Mouse (Mus musculus) cerebellum, adult 8-10 months (tissue): ENCODE results near the gene Baz2a.
"Not testable (repeated sequence)": the region's sequence is repeated elsewhere in the genome, so short reads cannot be mapped to it uniquely, and the experiment has no call there.

Experiments used
- DNase-seq: peaks from one replicate; pipeline ENCODE4 v3.0.0; 2022

Gene Baz2a

DNA sequence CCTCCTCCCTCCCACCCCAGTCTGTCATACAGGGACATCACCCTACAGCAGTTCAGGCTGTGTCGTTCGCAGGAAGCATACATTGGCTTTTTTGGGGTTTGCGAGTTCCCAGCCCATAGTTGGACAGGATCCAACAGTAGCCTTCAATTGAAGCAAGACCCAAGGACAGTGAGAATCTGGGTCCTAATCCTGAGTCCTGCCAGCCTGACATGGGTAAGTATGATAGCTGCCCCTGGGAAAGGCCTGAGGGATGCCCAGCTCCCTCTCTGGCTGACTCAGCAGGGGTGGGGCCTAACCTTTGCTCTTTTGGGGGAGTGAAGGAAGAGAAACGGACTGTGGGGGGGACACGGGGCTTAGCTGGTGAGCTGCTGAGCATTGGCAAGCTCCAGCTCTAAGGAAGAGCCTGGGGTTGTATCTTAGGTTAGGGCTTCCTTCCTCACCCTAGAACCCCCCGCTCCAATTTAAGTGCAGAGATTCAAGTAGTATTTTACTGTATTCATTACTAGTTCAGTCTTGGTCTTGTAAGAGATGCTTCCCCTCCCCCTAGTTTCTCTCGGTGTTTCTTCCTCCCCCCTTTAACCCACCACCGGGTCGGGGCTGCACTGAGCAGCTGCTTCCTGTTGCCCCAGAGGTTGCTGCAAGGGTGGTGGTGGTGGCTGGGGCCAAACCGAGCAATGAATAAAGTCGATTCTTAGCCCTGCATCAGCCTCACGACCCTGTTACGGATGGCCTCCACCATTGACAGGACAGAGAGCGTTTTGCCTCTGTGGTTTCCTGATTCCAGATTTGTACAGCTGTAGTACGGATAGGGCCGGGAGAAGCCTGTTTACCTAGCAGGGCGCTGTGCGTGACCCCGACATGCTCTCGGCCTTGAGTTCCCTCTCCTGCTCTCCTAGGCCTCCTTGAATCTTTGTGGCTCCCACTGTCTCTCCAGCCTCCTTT lies at the start of gene Baz2a:
Gene Baz2a, plus strand, starts transcription at position 14 of the 942 bp plus-strand sequence.
- peak; percentile 55 for DNase-seq

DNA sequence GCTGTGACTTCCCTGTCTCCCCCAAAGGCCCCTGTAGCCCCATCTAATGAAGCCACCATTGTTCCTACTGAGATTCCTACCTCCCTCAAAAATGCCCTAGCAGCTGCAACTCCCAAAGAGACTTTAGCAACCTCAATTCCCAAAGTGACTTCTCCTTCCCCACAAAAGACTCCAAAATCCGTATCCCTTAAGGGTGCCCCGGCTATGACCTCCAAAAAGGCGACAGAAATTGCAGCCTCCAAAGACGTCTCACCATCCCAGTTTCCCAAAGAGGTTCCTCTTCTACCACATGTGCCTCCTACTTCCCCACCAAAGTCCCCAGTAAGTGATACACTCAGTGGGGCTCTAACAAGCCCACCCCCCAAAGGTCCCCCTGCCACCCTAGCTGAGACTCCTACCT lies 49.7 kb upstream of the Baz2a start:
- DNase-seq, result no peak

DNA sequence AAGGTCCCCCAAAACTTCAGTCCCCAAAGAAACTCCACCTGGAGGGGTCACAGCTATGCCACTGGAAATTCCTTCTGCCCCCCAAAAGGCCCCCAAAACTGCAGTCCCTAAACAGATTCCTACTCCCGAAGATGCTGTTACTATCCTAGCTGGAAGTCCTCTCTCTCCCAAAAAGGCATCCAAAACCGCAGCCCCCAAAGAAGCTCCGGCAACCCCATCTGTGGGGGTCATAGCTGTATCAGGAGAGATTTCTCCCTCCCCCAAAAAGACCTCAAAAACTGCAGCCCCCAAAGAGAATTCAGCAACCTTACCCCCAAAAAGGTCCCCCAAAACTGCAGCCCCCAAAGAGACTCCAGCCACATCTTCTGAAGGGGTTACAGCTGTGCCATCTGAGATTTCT lies 48.9 kb upstream of the Baz2a start:
- no peak for DNase-seq

DNA sequence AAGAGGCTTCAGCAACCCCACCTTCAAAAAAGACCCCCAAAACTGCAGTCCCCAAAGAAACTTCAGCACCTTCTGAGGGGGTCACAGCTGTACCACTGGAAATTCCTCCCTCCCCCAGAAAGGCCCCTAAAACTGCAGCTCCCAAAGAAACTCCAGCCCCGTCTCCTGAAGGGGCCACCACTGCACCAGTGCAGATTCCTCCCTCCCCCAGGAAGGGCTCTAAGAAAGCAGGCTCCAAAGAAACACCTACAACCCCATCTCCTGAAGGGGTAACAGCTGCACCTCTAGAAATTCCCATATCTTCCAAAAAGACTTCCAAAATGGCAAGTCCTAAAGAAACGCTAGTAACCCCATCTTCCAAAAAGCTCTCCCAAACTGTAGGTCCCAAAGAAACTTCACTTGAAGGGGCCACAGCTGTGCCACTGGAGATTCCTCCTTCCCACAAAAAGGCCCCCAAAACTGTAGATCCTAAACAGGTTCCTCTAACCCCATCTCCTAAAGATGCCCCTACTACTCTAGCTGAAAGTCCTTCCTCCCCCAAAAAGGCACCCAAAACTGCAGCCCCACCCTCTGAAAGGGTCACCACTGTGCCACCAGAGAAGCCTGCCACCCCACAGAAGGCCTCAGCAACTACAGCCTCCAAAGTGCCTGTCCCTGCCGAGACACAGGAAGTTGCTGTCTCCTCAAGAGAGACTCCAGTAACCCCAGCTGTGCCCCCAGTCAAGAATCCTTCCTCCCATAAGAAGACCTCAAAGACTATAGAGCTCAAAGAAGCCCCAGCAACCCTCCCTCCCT lies 48.1 kb upstream of the Baz2a start:
- DNase-seq, result no peak

DNA sequence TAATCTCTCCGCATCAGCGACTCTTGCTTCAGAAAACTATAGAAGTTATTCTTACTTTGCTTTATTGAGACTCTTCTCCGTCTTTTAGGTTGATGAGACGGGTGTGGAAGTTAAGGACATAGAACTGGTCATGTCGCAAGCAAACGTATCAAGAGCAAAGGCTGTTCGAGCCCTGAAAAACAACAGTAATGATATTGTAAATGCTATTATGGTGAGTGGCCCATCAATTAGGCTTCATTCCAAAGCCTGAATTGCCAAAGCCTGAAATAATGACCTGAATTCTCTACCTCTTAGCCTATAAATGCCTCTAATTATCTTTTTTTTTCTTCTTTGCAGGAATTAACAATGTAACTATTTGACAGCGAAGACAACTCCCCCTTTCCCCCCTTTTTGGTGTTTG lies 43.2 kb upstream of the Baz2a start:
- DNase-seq, result no peak

DNA sequence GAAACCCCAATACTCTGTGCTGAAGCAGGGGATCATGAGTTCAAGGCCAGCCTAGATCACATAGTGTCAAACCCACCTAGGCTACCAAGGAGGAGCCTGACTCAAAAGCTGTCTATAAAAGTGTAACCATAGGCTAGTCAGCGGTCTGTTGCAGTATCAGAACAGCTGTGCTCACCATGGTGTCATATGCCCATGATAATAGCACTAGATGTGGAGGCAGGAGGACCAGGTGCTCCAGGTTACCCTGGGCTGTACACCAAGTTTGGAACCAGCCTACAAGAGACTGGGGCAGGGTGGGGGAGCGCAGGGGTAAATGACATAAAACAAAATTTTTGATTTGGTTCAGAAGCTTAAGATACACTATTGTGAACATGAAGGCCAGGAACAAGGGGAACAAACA lies 41.6 kb upstream of the Baz2a start:
- DNase-seq, result no peak

DNA sequence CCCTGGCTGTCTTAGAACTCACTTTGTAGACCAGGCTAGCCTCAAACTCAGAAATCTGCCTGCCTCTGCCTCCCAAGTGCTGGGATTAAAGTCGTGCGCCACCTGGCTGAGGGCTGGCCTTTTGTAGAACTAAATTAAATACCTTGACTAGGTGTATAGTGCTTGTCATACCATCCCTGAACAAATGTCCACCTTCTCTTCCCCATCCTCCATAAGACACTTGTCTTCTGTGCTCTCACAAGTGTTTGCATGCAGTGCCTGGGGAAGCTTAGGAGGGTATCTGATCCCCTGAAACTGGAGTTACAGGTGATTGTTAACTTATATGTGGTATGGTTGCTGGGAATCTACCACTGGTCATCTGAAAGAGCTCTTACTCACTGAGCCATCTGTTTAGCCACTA lies 41.0 kb upstream of the Baz2a start:
- DNase-seq, result no peak

DNA sequence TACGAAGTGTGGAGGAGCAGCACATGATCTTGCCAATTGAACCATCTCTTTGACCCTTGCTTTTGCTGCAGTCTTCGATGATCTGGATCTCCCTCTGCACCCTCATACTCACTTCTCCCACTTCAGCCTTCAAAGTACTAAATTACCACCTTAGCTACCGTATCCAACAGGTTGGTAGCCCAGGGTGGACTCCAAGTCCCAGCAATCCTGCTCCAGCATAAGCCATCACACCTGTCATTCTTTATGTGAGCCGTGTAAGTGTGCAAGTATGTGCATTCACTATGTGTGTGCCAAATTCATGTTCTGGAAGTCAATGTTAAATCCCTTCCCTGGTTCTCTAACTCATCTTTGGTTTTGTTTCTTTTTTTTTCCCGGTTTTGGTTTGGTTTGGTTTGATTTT lies 39.8 kb upstream of the Baz2a start:
- DNase-seq, result no peak

DNA sequence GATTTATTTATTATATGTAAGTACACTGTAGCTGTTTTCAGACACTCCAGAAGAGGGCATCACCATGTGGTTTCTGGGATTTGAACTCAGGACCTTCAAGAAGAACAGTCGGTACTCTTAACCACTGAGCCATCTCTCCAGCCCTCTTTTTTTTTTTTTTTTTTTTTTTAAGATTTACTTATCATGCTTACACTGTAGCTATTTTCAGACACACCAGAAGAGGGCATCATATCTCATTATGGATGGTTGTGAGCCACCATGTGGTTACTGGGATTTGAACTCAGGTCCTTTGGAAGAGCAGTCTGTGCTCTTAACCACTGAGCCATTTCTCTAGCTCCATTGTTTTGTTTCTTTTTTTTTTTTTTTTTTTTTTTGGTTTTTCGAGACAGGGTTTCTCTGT lies 39.2 kb upstream of the Baz2a start:
- DNase-seq, result not testable (repeated sequence)

DNA sequence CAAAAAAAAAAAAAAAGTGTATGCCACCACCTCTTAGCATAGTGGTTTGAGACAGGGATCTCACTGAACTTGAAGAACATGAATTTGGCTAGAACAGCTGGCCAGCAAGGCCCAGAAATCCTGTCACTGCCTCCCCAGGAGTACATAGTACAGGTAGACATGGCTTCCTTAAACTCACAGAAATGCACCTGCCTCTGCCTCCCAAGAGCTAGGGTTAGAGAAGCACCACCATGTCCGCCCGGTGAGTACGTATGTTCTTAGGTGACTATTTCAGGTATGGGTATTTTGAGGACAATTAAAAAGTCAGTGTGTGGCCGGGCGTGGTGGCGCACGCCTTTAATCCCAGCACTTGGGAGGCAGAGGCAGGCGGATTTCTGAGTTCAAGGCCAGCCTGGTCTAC lies 38.4 kb upstream of the Baz2a start:
- no peak for DNase-seq

DNA sequence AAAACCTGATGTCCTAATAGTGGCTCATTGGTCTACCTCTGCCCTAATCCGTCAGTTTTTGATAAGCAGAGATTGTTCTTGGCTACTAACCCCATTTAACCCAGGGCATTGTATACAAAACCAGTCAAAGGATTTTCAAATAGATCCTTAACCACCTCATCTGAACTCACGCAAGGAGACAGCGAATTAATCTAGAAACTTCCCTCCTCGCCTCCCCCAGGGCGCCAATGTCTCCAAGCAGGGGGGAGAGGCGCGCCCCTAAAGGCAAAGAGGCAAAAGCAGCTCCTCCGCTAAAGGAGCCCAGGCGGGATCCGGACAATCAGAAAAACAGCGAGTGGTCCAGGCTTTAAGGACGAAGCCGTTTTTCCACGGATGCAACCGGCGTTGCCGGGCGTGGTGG lies 33.2 kb upstream of the Baz2a start:
- DNase-seq, result no peak

DNA sequence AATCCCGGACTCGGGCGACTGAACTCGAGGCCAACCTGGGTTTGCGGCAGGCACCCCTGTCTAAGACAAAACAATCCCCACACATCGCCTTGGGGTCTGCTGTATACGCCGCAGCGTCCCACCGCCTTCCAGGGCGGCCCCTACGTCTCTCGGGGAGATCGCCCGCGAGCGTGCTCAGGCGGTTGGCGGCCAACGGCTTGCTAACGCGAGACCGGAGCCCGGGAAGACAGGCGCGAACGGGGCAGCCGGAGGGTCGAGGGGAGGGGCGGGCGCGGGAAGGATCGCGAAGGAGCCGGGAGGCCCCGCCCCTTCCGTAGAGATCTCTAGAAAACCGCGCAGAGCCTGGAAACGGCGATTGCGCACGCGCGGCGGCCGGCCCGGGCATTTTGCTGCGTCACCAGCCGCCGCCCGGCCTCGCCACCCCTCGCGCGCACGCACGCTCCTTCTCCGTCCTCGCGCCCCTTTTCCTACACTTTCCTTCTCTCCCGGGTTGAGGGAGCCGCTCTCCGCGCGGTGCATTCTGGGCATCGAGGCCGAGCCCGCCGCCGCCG lies 32.7 kb upstream of the Baz2a start, which contains the start of gene Ptges3:
Gene Ptges3, plus strand, starts transcription at position 354 of the 551 bp plus-strand sequence.
- DNase-seq, result peak; percentile 97

DNA sequence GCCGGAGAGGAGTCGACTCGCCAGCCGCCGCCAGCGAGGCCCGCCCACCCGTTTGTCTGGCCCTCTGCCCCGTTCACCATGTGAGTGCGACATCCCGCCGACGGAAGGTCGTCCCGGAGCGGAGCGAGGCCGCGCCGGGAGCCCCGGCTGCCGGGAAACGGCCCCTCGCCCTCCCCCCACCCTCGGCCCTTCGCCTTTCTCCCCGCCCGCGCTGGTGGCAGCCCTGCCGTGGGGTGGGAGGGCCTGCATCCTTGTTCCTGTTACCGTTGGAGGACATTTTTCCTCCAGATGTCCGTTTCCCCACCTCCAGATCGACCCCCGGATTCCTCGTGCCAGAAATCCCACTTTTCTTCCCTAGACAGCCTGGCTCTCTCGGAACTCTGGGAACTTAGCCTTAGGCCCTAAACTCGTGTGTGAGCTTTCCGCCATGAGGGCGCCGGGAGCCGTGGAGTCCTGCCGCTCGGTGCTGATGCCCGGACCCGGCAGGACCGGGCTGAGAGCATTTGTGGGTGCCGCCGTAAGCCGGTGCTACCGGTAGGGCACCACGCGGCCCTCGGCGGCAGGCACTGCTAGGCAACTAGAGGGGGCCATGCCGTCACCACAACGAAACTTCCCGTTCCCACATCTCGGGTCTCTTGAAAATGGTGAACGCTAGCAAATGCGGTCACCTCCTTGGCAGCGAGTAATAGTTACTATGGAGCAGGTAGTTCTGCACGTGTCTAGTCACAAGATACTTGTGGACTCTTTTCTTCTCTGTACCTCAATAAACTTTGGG lies 32.0 kb upstream of the Baz2a start:
- no peak for DNase-seq

DNA sequence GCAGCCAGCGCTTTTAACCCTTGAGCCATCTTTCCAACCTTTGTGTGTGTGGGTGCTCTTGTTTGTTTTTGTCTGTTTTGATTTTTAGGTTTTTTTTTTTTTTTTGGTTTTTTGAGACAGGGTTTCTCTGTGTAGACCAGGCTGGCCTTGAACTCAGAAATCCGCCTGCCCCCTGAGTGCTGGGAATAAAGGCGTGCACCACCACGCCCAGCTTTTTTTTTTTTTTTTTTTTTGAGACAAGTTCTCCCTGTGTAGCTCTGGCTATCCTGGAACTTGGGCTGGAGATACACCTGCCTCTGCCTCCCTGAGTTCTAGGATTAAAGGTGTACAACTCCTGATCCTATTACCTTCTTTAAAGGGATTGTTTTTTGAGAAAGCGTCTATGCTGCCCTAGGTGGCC lies 30.3 kb upstream of the Baz2a start:
- DNase-seq, result no peak

DNA sequence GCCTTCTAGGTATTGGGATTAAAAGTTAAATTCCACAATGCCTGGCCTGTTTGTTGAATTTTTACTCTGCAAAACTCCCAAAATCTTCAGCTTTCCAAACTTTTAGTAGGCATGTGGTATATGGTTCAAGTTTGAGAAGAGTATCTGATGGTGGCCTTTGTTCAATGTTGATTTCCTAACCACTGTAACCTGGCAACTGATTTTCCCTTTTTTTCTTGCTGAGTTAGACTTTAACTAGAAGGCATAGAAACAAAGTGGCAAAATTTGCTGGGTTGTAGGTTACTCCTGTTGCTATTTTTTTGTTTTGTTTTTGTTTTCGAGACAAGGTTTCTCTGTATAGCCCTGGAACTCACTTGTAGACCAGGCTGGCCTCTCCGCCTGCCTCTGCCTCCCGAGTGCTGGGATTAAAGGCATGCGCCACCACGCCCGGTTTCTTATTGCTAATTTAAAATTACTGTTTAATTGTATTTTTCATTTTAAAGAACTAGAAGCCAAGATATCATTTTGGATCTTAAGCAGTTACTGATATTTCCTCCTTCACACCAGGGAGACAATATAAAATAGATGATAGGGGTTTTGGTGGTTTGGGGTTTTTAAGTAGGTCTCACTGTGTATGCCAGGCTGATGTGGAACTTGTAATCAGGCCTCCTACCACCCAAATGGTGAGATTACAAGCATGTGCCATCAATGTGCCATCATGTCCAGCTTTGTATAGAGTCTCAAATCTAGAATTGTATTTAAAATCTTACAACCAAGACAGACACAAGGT lies 29.0 kb upstream of the Baz2a start:
- no peak for DNase-seq

DNA sequence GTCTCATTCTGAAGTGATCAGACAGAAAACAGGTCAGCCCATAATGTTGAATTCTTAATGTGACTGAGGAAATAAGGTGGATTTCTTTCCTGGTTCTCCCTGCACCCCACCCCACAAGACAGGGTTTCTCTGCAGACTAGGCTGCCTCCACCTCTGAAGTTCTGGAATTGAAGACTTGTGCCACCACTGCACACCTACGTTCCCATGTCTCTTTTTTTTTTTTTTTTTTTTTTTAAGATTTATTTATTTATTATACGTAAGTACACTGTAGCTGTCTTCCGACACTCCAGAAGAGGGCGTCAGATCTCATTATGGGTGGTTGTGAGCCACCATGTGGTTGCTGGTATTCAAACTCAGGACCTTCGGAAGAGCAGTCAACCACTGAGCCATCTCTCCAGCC lies 25.3 kb upstream of the Baz2a start:
- DNase-seq, result no peak

DNA sequence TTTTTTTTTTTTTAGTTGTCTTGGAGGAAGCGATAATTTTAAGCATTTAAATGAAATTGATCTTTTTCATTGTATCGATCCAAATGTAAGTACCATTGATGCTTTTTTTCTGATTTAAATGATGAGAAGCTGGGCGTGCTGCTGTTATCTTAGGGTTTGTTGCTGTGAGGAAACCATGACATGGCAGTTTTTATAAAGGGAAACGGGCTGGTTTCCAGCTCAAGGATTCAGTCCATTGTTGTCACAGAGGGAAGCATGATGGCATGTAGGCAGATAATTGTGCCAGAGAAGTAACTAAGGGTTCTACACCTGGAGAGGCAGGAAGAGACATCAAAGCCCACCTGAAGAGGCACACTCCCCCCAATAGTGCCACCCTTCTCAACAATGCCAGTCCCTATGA lies 22.2 kb upstream of the Baz2a start:
- DNase-seq, result no peak

DNA sequence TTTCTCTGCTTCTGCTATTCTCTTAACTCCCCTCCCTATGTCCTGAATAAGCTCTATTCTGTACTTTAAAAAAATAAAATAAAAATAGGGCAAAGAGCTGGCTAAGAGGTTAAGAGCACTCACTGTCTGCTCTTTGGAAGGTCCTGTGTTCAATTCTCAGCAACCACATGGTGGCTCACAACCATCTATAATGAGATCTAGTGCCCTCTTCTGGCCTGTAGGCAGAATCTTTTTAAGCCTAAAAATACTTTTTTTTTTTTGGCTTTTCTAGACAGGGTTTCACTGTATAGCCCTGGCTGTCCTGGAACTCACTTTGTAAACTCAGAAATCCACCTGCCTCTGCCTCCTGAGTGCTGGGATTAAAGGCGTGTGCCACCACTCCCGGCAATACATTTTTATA lies 20.9 kb upstream of the Baz2a start:
- not testable (repeated sequence) for DNase-seq

DNA sequence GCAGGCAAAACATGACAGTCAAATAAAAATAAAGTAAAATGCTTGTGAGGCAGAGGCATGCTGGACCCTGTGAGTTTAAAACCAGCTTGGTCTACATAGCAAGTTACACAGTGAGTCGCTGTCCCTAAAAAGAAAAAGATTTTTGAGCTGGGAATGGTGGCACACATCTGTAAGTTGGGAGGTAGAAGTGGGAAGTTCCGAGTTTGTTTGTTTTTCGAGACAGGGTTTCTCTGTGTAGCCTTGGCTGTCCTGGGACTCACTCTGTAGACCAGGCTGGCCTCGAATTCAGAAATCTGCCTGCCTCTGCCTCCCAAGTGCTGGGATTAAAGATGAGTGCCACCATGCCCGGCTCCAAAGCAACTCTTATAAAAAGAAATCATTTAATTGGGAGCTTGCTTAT lies 13.1 kb upstream of the Baz2a start:
- DNase-seq, result not testable (repeated sequence)

DNA sequence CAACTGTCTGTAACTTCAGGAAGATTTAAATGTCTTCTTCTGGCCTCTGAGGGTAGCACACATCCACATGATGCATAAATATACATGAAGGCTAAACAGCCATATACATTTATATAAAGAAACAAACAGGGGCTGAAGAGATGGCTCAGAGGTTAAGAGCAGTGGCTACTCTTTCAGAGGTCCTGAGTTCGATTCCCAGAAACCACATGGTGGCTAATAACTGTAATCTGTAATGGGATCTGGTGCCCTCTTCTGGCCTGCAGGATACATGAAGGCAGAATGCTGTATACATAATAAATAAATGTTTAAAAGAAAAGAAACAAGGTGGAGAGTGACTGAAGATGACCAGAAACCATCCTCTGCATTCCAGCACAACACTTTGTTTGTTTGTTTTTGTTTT lies 10.9 kb upstream of the Baz2a start:
- no peak for DNase-seq

DNA sequence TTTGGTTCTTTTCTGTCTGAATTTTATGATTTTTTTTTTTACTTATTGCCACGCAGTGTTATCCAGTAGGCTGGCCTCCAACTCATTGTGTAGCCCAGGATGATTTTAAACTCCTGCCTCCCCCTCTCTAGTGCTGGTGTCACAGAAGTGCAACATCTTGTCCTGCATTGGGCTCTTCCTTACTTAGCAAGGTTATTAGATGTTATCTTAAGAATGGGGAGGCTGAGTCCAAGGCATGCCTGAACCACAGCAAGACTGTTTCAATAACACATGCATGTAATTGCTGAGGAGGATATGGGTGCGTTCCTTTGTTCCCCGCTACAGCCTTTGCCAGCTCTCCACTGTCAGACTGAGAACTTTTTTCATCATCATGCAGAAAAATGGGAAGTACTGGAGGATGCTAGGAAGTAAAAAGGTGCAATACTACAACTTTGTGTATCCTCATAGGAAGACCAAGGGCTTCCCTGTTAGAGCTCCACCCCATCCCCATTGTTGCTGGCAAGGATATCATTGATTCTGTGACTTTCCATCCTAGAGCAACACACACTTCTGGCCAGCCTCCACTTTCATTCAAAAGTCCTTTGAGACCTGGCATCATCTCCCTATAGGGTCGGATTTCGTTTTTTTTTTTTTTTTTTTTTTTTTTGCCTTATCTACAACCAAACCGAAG lies 9.4 kb upstream of the Baz2a start:
- peak; percentile 27 for DNase-seq

DNA sequence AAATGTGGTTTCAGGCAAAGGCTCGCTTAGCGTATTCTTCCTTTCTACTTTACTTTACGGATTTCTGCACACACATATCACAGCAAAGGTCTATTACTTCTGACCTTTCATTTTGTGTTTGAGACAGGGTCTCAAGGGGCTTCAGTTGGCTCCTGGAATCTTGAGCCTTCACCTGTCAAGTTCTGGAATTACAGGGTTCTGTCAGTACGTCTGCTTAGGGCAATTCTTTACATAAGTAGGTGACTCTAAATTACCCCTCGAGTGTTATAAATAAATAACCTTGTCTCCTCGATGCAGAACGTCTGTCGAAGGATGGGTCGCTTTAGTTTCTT lies 8.9 kb upstream of the Baz2a start:
- peak; percentile 19 for DNase-seq
